Mouse (Mus musculus) naive thymus-derived CD4-positive, alpha-beta T cell, adult 5 months (primary cell): ENCODE results near the gene Rdh19. TPM values are rescaled to one million over a fixed set of nuclear protein-coding genes. Genes with fewer than 3 reads are reported as not detected.

ENCODE experiments used
- polyA plus RNA-seq: library from polyadenylated mRNA; unstranded; fragments of 100-300 nt; shearing (Covaris generic); gene quantifications from one replicate; pipeline ENCODE4 v1.2.1, GENCODE M21; 2017

Gene Rdh19
- polyA plus RNA-seq: not detected

DNA sequence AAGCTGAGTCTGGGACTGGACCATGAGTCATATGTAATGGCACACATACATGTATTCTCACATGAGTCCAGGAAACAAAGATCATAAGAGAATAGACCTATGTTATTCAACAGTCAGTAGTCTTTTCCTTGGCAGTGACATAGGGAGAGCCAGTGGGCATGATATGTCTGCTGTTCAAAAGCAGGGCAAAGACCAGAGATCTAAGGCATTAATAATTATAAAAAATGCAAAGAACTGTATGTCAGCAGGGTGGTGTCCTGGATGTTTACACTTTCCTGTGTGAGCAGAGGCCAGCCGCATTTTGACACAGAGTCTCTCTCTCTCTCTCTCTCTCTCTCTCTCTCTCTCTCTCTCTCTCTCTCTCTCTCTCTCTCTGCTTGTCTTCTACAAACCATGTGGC is at the start of gene Rdh19:
Rdh19 (plus strand) TSS at position 301 of the 400 bp plus-strand sequence.

DNA sequence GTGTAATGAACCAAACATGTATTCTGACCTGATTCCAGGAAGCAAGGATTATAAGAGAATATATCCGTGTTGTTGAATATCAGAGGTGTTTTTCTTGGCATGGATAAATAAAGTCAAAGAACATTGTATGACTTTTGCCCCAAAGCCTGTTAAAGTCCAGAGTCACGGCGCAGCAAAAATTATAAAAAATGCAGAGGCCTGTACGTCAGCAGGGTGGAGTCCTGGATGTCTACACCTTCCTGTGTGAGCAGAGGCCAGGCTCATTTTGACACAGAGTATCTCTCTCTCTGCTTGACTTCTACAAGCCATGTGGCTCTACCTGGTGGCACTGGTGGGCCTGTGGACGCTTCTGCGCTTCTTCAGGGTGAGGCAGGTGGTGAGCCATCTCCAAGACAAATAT is 48.8 kb upstream of the Rdh19 start, which contains the start of gene Rdh16:
Rdh16 (plus strand) TSS at position 262 of the 400 bp plus-strand sequence.

DNA sequence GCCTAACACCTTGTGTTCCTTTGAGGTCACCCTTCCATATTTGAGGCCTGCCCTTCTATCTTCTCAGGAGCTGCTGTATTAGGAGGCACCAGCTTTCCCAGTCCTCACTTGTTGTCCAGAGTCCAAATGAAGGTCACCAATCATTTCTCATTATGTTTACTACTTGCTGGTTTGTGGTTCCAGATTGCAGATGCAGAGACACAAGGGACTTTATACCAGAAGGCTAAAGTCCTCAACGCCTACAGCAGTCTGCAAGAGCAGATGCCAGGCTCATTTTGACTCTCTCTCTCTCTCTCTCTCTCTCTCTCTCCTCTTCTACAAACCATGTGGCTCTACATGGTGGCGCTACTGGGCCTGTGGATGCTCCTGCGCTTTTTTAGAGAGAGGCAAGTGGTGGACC is 16.5 kb downstream of the Rdh19 start, which contains the start of gene Rdh16f2:
Rdh16f2 (plus strand) TSS at position 243 of the 400 bp plus-strand sequence.

GRCm38 (mm10) chr10:127888605-127889004 is 38.9 kb downstream of the Rdh19 start, which contains the start of gene Rdh7:
Gene Rdh7, minus strand, starts transcription at chr10:127888817.

GRCm38 (mm10) chr10:127898218-127898617 is 48.5 kb downstream of the Rdh19 start, which contains the start of gene Sdr9c7:
Gene Sdr9c7, plus strand, starts transcription at chr10:127898518.

Other genes with a start within 250 kb of the Rdh19 start
- gene Lrp1, start 228.8 kb upstream of the Rdh19 start, polyA plus RNA-seq: not detected
- gene Stat6, start 206.9 kb upstream of the Rdh19 start, polyA plus RNA-seq: 246 TPM
- gene Nemp1, start 183.0 kb upstream of the Rdh19 start, polyA plus RNA-seq: 8.2 TPM
- 50.2 TPM for gene Nab2, start 181.4 kb upstream of the Rdh19 start, polyA plus RNA-seq
- gene Myo1a, start 144.8 kb upstream of the Rdh19 start, polyA plus RNA-seq: 0.16 TPM
- not detected for gene Tac2, start 125.5 kb upstream of the Rdh19 start, polyA plus RNA-seq
- gene Zbtb39, start 110.4 kb upstream of the Rdh19 start, polyA plus RNA-seq: 0.66 TPM
- not detected for gene Gpr182, start 98.2 kb upstream of the Rdh19 start, polyA plus RNA-seq
- gene Rdh1, start 90.2 kb upstream of the Rdh19 start, polyA plus RNA-seq: not detected
- gene Rdh16f1, start 90.1 kb upstream of the Rdh19 start, polyA plus RNA-seq: not detected
- gene Rdh9, start 73.5 kb upstream of the Rdh19 start, polyA plus RNA-seq: 0.25 TPM
- not detected for gene Rdh16, start 48.8 kb upstream of the Rdh19 start, polyA plus RNA-seq
- not detected for gene Rdh16f2, start 16.5 kb downstream of the Rdh19 start, polyA plus RNA-seq
- gene Rdh7, start 38.9 kb downstream of the Rdh19 start, polyA plus RNA-seq: not detected
- not detected for gene Sdr9c7, start 48.6 kb downstream of the Rdh19 start, polyA plus RNA-seq
- not detected for gene Hsd17b6, start 157.7 kb downstream of the Rdh19 start, polyA plus RNA-seq
- 14.3 TPM for gene Prim1, start 165.2 kb downstream of the Rdh19 start, polyA plus RNA-seq
- gene Naca, start 185.6 kb downstream of the Rdh19 start, polyA plus RNA-seq: 523 TPM
- gene Ptges3, start 209.0 kb downstream of the Rdh19 start, polyA plus RNA-seq: 158 TPM
- 1,240 TPM for gene Atp5b, start 233.3 kb downstream of the Rdh19 start, polyA plus RNA-seq
- 69.9 TPM for gene Baz2a, start 241.6 kb downstream of the Rdh19 start, polyA plus RNA-seq